Mouse (Mus musculus) bone marrow macrophage, adult 2 months (primary cell): ENCODE data around the gene A630001G21Rik. TPM values are rescaled to one million over a fixed set of nuclear protein-coding genes. Genes with fewer than 3 reads are reported as not detected.
A peak's percentile ranks its signal among the peaks of the same experiment; 100 is the strongest.

Experiments
- H3K27ac ChIP-seq: 2 replicates; pipeline ENCODE4 v1.5.1; 2012; ENCODE audit warnings: low read depth, low read length; ENCODE audit not compliant: insufficient read depth
- H3K4me1 ChIP-seq: 2 replicates; pipeline ENCODE4 v1.6.1; 2012; ENCODE audit warnings: low read length; ENCODE audit not compliant: control insufficient read depth, insufficient read depth
- H3K4me3 ChIP-seq: 2 replicates; pipeline ENCODE4 v1.5.1; 2012; ENCODE audit warnings: mild to moderate bottlenecking, low read length, moderate library complexity; ENCODE audit not compliant: insufficient read depth
- CTCF ChIP-seq: IDR thresholded peaks from 2 replicates; pipeline ENCODE4 v1.5.1; 2012; ENCODE audit warnings: low read depth, mild to moderate bottlenecking, low read length, moderate library complexity
- POLR2A ChIP-seq: IDR thresholded peaks from 2 replicates; pipeline ENCODE4 v1.6.1; 2012; ENCODE audit warnings: mild to moderate bottlenecking, low read depth, low read length, borderline replicate concordance
- polyA plus RNA-seq: library from polyadenylated mRNA; stranded (reverse); fragments of >200 nt; gene quantifications from 2 replicates; pipeline ENCODE4 v1.2.4, GENCODE M21; 2012; ENCODE audit not compliant: missing spikeins, insufficient read depth, insufficient read length

A630001G21Rik gene
- polyA plus RNA-seq, 1 experiment, result 111 TPM

- no peak for TF ChIP-seq POLR2A
- TF ChIP-seq CTCF, result no peak
- Histone ChIP-seq H3K4me1 (peaks cover 49% of the 10 kb centered on the region), H3K4me3 (no peak overlapping the region), H3K27ac (peak overlapping the region; percentile 74)
Measured at GRCm38 (mm10) chr1:85751932-85752680, 26.3 kb downstream of the A630001G21Rik start.

- Histone ChIP-seq H3K4me1 (peaks cover 50% of the 10 kb centered on the region), H3K4me3 (no peak overlapping the region), H3K27ac (peak overlapping the region; percentile 74)
- no peak for TF ChIP-seq POLR2A
- no peak for TF ChIP-seq CTCF
Measured at GRCm38 (mm10) chr1:85751494-85751893, 26.9 kb downstream of the A630001G21Rik start.

GRCm38 (mm10) chr1:85750650-85751049 lies 27.8 kb downstream of the A630001G21Rik start:
- Histone ChIP-seq H3K27ac (peak overlapping the region; percentile 74), H3K4me3 (no peak overlapping the region), H3K4me1 (peaks cover 50% of the 10 kb centered on the region)
- TF ChIP-seq POLR2A, result no peak
- TF ChIP-seq CTCF, result no peak

- peaks cover 50% of the 10 kb centered on the region for H3K4me1 ChIP-seq
- 0 out of 2 replicates have a peak overlapping the region, but pooled peaks have one; percentile 74 for H3K27ac ChIP-seq
- TF ChIP-seq POLR2A (no peak), CTCF (no peak)
- no peak overlapping the region for H3K4me3 ChIP-seq
Measured at GRCm38 (mm10) chr1:85749829-85750228, 28.6 kb downstream of the A630001G21Rik start.

GRCm38 (mm10) chr1:85746511-85746910 lies 31.9 kb downstream of the A630001G21Rik start:
- H3K4me1 ChIP-seq, result peaks cover 39% of the 10 kb centered on the region
- TF ChIP-seq POLR2A (no peak), CTCF (no peak)
- no peak overlapping the region for H3K27ac ChIP-seq
- no peak overlapping the region for H3K4me3 ChIP-seq

- TF ChIP-seq CTCF (no peak), POLR2A (no peak)
- peaks cover 24% of the 10 kb centered on the region for H3K4me1 ChIP-seq
- H3K27ac ChIP-seq, result no peak overlapping the region
- no peak overlapping the region for H3K4me3 ChIP-seq
Measured at GRCm38 (mm10) chr1:85744539-85744938, 33.9 kb downstream of the A630001G21Rik start.

GRCm38 (mm10) chr1:85742916-85743505 lies 35.4 kb downstream of the A630001G21Rik start:
- H3K4me1 ChIP-seq, result peaks cover 13% of the 10 kb centered on the region
- H3K4me3 ChIP-seq, result no peak overlapping the region
- TF ChIP-seq CTCF, result no peak
- TF ChIP-seq POLR2A, result no peak
- no peak overlapping the region for H3K27ac ChIP-seq

- H3K27ac ChIP-seq, result no peak overlapping the region
- H3K4me1 ChIP-seq, result peaks cover 6% of the 10 kb centered on the region
- TF ChIP-seq CTCF, result no peak
- H3K4me3 ChIP-seq, result no peak overlapping the region
Measured at GRCm38 (mm10) chr1:85742333-85742732, 36.1 kb downstream of the A630001G21Rik start.

GRCm38 (mm10) chr1:85740923-85741322 lies 37.5 kb downstream of the A630001G21Rik start:
- Histone ChIP-seq H3K4me3 (no peak overlapping the region), H3K27ac (no peak overlapping the region), H3K4me1 (peaks cover 3% of the 10 kb centered on the region; the same call in 1 of the 2 replicates)
- TF ChIP-seq POLR2A, result no peak
- TF ChIP-seq CTCF, result no peak

- H3K27ac ChIP-seq, result no peak overlapping the region
- TF ChIP-seq POLR2A (no peak), CTCF (no peak)
- H3K4me1 ChIP-seq, result peaks cover 3% of the 10 kb centered on the region; the same call in 1 of the 2 replicates
- H3K4me3 ChIP-seq, result no peak overlapping the region
Measured at GRCm38 (mm10) chr1:85739819-85740218, 38.6 kb downstream of the A630001G21Rik start.

- peaks cover 7% of the 10 kb centered on the region for H3K4me1 ChIP-seq
- TF ChIP-seq POLR2A (no peak), CTCF (no peak)
- no peak overlapping the region for H3K27ac ChIP-seq
- H3K4me3 ChIP-seq, result no peak overlapping the region
Measured at GRCm38 (mm10) chr1:85739000-85739399, 39.4 kb downstream of the A630001G21Rik start.
